Mouse (Mus musculus) neural tube, postnatal 0 days (tissue): ENCODE results near the gene Gm20388. TPM values are rescaled to one million over a fixed set of nuclear protein-coding genes. Genes with fewer than 3 reads are reported as not detected.

Source experiments
- polyA plus RNA-seq: library from polyadenylated mRNA; unstranded; fragments of >200 nt; fragmentation: Nextera tagmentation; extraction: Ambion mirVana; gene quantifications from 2 replicates; pipeline ENCODE4 v1.2.1, GENCODE M21; 2015

The Gm20388 gene
- polyA plus RNA-seq, 1 experiment from 2014 or later = not detected

GRCm38 (mm10) chr8:122432443-122433268, 2522.0 kb downstream of the Gm20388 start, which contains the start of gene Cyba:
TSS of gene Cyba (minus strand) at chr8:122432930.

GRCm38 (mm10) chr8:122443262-122444006, 2532.8 kb downstream of the Gm20388 start, which contains the start of gene Mvd:
TSS of gene Mvd (minus strand) at chr8:122443422.

DNA sequence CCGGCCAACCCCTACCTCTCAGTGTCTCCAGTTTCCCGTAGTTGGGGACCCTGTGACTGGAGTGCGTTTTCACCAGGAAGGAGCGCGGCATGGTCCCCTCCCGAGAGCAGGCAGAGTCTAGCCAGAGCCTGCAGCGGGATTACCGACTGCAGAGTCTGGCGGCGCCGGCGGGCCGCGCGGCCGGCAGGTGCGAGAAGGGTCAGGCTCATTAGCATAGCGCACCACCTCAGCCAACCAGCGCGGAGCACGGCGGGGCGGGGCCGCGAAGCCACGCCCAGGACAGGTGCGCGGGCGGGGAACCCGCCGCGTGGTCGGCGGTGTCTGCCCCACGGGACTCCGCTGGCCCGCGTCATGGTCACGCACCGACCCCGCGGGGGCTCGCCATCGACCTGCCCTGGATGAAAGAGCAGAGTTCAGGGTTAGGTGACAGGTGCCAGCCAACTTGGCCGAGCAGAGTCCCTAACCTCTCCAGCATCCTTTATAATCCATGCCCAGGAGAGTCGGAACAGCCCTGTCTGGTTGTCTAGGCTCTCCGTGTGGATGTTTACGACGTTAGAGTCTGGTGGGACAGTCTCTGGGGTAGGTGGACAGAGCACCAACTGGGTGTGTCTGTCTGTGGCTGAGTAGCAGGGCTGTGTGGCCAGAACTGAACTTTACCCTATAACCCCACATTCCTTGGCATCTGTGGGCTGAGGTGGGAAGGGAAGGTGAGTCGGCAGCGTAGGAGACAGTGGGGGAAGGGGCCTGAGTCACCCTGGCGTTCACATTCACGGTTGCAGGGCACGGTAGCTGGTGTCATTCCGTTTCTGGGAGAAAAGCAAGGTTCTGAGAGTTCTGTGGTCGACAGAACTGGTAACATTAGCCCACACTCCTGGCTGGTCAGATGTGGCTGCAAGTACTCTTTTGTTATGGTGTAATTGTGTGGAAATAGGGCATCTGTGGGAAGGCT, 2550.2 kb downstream of the Gm20388 start, which contains the start of gene Snai3:
TSS of gene Snai3 (minus strand) at position 210 of the 949 bp plus-strand sequence.

GRCm38 (mm10) chr8:122475580-122476320, 2565.1 kb downstream of the Gm20388 start, which contains the start of the genes Rnf166 and Ctu2:
TSS of gene Rnf166 (minus strand) at chr8:122476064.
TSS of gene Ctu2 (plus strand) at chr8:122476143.

GRCm38 (mm10) chr8:122551265-122552051, 2640.8 kb downstream of the Gm20388 start, which contains the start of gene Piezo1:
TSS of gene Piezo1 (minus strand) at chr8:122551329.

DNA sequence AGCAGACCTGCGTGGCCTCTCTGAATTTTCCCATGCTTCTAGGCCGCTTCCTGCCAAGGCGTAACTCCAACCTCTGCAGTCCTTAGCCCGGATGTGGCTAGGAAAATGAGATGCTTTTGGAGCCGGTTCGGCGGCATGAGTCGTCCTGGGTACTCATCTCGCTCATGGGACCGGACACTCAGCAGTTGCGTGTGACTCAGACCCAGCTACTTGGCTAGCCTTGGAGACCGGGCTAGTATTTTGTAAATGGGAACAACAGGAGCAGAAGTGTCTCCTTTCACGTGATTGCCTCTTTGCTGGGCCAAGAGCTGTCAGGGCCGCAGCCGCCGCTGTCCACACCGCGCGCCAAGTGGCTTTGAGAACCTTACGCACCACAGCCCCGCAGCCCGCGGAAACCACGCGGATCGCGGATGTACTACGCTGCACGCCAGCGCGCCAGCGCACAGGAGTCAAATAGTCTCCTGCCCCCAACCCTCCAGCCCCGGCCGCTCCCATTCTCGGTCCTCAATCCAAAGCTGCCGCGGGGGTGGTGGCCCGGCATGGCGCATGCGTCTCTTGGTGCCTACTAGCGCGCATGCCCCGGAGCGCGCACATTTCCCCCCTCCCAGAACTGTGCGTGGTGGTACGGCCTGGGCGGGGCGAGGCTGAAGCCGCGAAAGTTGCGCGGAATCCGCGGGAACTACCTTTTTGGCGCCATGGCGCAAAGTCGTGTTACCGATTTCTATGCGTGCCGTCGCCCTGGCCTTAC, 2656.9 kb downstream of the Gm20388 start, which contains the start of gene Cdt1:
TSS of gene Cdt1 (plus strand) at position 655 of the 748 bp plus-strand sequence.

DNA sequence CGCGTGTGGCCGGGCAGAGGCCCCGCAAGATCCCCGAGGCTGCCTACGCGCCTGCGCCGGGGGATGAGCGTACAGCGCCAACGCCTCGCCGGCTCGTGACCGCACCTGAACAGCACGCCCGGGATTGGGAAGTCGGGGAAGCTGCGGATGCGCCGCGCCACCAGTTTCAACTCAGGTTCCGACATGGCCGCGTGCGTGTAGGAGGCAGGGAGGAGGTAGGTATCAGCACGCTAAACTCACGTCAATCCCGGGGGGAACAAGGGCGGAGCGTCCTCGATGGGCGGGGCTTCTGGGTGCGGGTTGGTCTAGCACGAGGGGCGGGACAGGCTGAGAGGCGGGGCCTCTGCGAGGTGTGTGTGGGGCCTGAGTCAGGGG, 2666.0 kb downstream of the Gm20388 start, which contains the start of gene Aprt:
TSS of gene Aprt (minus strand) at position 262 of the 375 bp plus-strand sequence.

GRCm38 (mm10) chr8:122611295-122612133, 2700.9 kb downstream of the Gm20388 start, which contains the start of the genes Galns and Trappc2l:
TSS of gene Galns (minus strand) at chr8:122611463.
TSS of gene Trappc2l (plus strand) at chr8:122611640.

DNA sequence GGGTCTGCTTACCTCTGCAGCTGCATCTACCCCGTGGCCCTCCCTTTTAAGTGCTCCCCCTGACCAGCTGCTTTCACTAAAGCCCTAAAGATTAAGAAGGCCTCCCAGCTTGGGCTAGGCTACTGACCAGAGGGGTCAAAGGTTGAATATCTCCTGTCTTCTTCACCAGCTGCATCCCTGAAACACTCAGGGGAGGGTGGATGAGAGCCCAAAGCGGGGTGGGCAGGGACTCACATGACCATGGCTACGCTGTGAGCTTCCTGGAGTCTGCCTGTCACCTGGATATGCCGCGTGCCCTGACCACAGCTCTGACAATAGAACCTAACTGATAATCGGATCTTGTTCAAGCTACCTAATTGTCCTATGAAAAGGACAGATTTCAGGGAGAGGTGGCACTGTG, 2712.1 kb downstream of the Gm20388 start, which contains the start of gene Pabpn1l:
TSS of gene Pabpn1l (minus strand) at position 13 of the 400 bp plus-strand sequence.

GRCm38 (mm10) chr8:122699005-122699492, 2788.4 kb downstream of the Gm20388 start, which contains the start of gene Cbfa2t3:
TSS of gene Cbfa2t3 (minus strand) at chr8:122699109.

GRCm38 (mm10) chr8:122775285-122776155, 2864.9 kb downstream of the Gm20388 start, which contains the start of gene Acsf3:
TSS of gene Acsf3 (plus strand) at chr8:122775486.

GRCm38 (mm10) chr8:122847829-122848561, 2937.4 kb downstream of the Gm20388 start, which contains the start of gene Cdh15:
TSS of gene Cdh15 (plus strand) at chr8:122847966.

GRCm38 (mm10) chr8:123042158-123042973, 3131.7 kb downstream of the Gm20388 start, which contains the start of gene Ankrd11:
TSS of gene Ankrd11 (minus strand) at chr8:123042277.

DNA sequence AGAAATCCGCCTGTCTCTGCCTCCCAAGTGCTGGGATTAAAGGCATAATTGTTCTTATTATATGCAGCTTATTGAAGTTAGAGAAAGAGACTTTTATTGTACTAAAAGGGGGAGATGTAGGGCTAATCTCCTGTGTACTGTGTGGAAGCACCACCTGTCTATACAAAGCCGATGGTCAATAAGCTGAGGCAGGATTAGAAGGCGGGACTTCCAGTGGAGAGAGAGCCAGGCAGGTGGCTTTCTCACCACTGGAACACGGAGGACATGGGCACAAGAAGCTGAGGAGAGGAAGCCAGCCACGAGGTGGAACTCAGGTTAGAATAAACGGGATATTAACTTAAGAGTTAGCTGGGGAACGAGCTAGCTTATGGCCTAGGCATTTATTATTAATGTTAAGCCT, 3152.1 kb downstream of the Gm20388 start, which contains the start of gene Spg7:
TSS of gene Spg7 (plus strand) at position 222 of the 400 bp plus-strand sequence.

